Mouse (Mus musculus) skeletal muscle tissue, adult 2 months (tissue): ENCODE measurements around the gene Cox6b1.

Experiments used
- DNase-seq: peaks from one replicate; pipeline ENCODE4 v3.0.0-alpha.2; 2012; ENCODE audit warnings: low read depth, low spot score

Gene Cox6b1

GRCm38 (mm10) chr7:30625530-30626384 is at the start of gene Cox6b1:
Gene Cox6b1 (minus strand): TSS chr7:30626151.
- DNase-seq = peak; percentile 94

GRCm38 (mm10) chr7:30671480-30671879 is 45.5 kb upstream of the Cox6b1 start, which contains the start of gene Pmis2:
Gene Pmis2 (minus strand): TSS chr7:30671605.
- no peak for DNase-seq

GRCm38 (mm10) chr7:30669229-30669628 is 43.3 kb upstream of the Cox6b1 start:
- DNase-seq = no peak

GRCm38 (mm10) chr7:30665321-30665720 is 39.4 kb upstream of the Cox6b1 start:
- no peak for DNase-seq

- DNase-seq = peak; percentile 92
Measured at GRCm38 (mm10) chr7:30664529-30665200, 38.7 kb upstream of the Cox6b1 start, which contains the start of gene Haus5. Gene Haus5 (minus strand): TSS chr7:30664994.

GRCm38 (mm10) chr7:30649591-30650540 is 23.9 kb upstream of the Cox6b1 start, which contains the start of gene Rbm42:
Gene Rbm42 (minus strand): TSS chr7:30650317.
- DNase-seq = peak; percentile 97

- no peak for DNase-seq
Measured at GRCm38 (mm10) chr7:30639083-30639482, 13.1 kb upstream of the Cox6b1 start.

- DNase-seq = no peak
Measured at GRCm38 (mm10) chr7:30636395-30636794, 10.4 kb upstream of the Cox6b1 start.

- DNase-seq = no peak
Measured at GRCm38 (mm10) chr7:30635752-30636151, 9.8 kb upstream of the Cox6b1 start, which contains the start of gene Etv2. Gene Etv2 (minus strand): TSS chr7:30635852.

- DNase-seq = no peak
Measured at GRCm38 (mm10) chr7:30634621-30635020, 8.7 kb upstream of the Cox6b1 start.

- DNase-seq = no peak
Measured at GRCm38 (mm10) chr7:30633762-30634412, 7.9 kb upstream of the Cox6b1 start.

- DNase-seq = no peak
Measured at GRCm38 (mm10) chr7:30629013-30629412, 3.1 kb upstream of the Cox6b1 start.

GRCm38 (mm10) chr7:30626647-30627046 is 696 bp upstream of the Cox6b1 start:
- no peak for DNase-seq

GRCm38 (mm10) chr7:30619202-30619601 is 6.7 kb downstream of the Cox6b1 start:
- no peak for DNase-seq

- DNase-seq = no peak
Measured at GRCm38 (mm10) chr7:30618658-30619057, 7.3 kb downstream of the Cox6b1 start.

- no peak for DNase-seq
Measured at GRCm38 (mm10) chr7:30615049-30615760, 10.7 kb downstream of the Cox6b1 start.

- no peak for DNase-seq
Measured at GRCm38 (mm10) chr7:30614454-30614853, 11.5 kb downstream of the Cox6b1 start.

GRCm38 (mm10) chr7:30613529-30614112 is 12.3 kb downstream of the Cox6b1 start:
- DNase-seq = peak; percentile 28

- DNase-seq = no peak
Measured at GRCm38 (mm10) chr7:30612654-30613402, 13.1 kb downstream of the Cox6b1 start, which contains the start of gene Upk1a. Gene Upk1a (minus strand): TSS chr7:30612847.
